26 mouse cellular contexts compared by ENCODE assay signal in the genomic region with DNA sequence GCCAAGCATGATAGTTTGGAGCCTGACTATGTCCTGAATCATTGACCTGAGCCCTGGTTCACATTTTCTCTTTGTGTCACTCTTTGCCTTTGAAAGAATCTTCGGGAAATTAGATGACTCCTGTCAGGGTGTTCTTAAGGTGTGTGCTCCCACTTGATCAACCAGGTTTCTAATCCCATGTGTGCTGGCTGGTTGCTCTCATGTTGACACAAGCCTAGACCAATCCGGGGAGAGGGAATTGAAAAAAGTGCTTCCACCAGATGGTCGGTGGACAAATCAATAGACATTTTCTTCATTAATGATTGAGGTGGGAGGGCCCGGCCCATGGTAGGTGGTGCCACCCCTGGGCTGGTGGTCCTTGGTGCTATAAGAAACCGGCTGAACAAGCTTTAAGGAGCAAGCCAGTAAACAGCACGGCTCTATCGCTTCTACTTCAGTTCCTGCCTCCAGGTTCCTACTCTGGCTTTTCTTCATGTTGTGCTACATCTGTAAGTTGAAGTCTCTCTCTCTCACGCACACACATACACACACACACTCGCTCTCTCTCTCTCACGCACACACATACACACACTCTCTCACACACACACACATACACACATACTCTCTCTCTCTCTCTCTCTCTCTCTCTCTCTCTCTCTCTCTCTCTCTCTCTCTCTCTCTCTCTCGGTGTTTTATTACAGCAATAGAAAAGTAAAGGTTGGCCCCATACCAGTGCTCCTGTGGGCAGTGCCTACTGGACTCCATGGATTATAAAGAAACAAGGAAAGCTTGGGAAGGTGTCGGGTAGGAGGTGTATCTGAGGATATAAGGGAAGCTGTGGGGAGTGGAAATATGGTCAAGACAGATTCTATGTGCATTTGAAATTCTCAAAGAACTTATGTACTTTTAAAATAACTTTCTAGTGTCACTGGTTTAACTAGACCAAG. TPM values are rescaled to one million over a fixed set of nuclear protein-coding genes. Genes with fewer than 3 reads are reported as not detected.
DNase-seq lines count a peak whose midpoint lies in the region; ATAC-seq and TF ChIP-seq lines count a peak whose summit lies in the region.
"Had no signal": no experiment of that assay in that cellular context is flagged by ENCODE, and none has a peak within 500 bp of the region (broad histone marks: within the 10 kb centered on the region; RNA-seq: fewer than 3 reads in every experiment).

No protein-coding gene starts in this region.

- peaks cover 16% of the 10 kb centered on the region for H3K36me3 ChIP-seq in lung, embryonic 15.5 days
- no peaks in the 10 kb centered on the region; the same call in 1 of the 2 replicates for H3K36me3 ChIP-seq in intestine, postnatal 0 days (ENCODE audit: control insufficient read depth, insufficient read depth)
- H3K36me3 ChIP-seq in stomach, embryonic 16.5 days (ENCODE audit: control insufficient read depth, insufficient read depth, low read length) = no peaks in the 10 kb centered on the region
- H3K36me3 ChIP-seq in hindbrain, embryonic 16.5 days (ENCODE audit: control insufficient read depth, insufficient read depth, low read length) = no peaks in the 10 kb centered on the region
- 0 out of 2 replicates have a peak, but pooled peaks cover 2% of the 10 kb centered on the region for H3K36me3 ChIP-seq in forebrain, embryonic 10.5 days (replicated peaks)
- H3K36me3 ChIP-seq: embryonic facial prominence, embryonic 12.5 days; forebrain, embryonic 12.5 days; heart, embryonic 12.5 days; hindbrain, embryonic 15.5 days had no signal

- no peak for TF ChIP-seq CTCF in intestine, postnatal 0 days (IDR thresholded peaks at IDR 0.05; ENCODE audit: low read depth)

- no peaks in the 10 kb centered on the region for H3K27me3 ChIP-seq in lung, embryonic 15.5 days
- no peaks in the 10 kb centered on the region for H3K27me3 ChIP-seq in intestine, postnatal 0 days (replicated peaks; ENCODE audit: control insufficient read depth, insufficient read depth, low read length)
- no peaks in the 10 kb centered on the region for H3K27me3 ChIP-seq in stomach, embryonic 16.5 days (ENCODE audit: control insufficient read depth, insufficient read depth, low read length)
- H3K27me3 ChIP-seq in hindbrain, embryonic 16.5 days (replicated peaks; ENCODE audit: control insufficient read depth, insufficient read depth, low read length) = no peaks in the 10 kb centered on the region
- no peaks in the 10 kb centered on the region for H3K27me3 ChIP-seq in forebrain, embryonic 10.5 days (ENCODE audit: poor library complexity, severe bottlenecking)
- H3K27me3 ChIP-seq: embryonic facial prominence, embryonic 12.5 days; forebrain, embryonic 12.5 days; heart, embryonic 12.5 days; hindbrain, embryonic 15.5 days had no signal

- no peaks in the 10 kb centered on the region for H3K9me3 ChIP-seq in lung, embryonic 15.5 days
- H3K9me3 ChIP-seq in intestine, postnatal 0 days (ENCODE audit: control insufficient read depth) = no peaks in the 10 kb centered on the region
- H3K9me3 ChIP-seq in stomach, embryonic 16.5 days (replicated peaks; ENCODE audit: control insufficient read depth, low read length) = no peaks in the 10 kb centered on the region
- H3K9me3 ChIP-seq in hindbrain, embryonic 16.5 days (ENCODE audit: control insufficient read depth, low read length) = no peaks in the 10 kb centered on the region
- no peaks in the 10 kb centered on the region for H3K9me3 ChIP-seq in forebrain, embryonic 10.5 days
- H3K9me3 ChIP-seq: embryonic facial prominence, embryonic 12.5 days; forebrain, embryonic 12.5 days; heart, embryonic 12.5 days; hindbrain, embryonic 15.5 days had no signal

- peak; percentile 68 for DNase-seq in heart, adult 11 months
- no peak for DNase-seq in heart, postnatal 4 days
- DNase-seq in lung, postnatal 14 days = no peak
- DNase-seq in forebrain, embryonic 10.5 days (ENCODE audit: extremely low spot score, low spot score) = no peak
- DNase-seq: adrenal gland, postnatal 14 days; cerebellum, adult 2 months; cerebellum, postnatal 10 days; forebrain, postnatal 0 days; gastrocnemius, postnatal 14 days had no signal

- no peak overlapping the region for H3K4me3 ChIP-seq in lung, embryonic 15.5 days
- H3K4me3 ChIP-seq in intestine, postnatal 0 days (ENCODE audit: low read depth, low read length) = no peak overlapping the region
- H3K4me3 ChIP-seq in stomach, embryonic 16.5 days (replicated peaks; ENCODE audit: low read length) = no peak overlapping the region
- H3K4me3 ChIP-seq in hindbrain, embryonic 16.5 days (ENCODE audit: low read length) = no peak overlapping the region
- H3K4me3 ChIP-seq in forebrain, embryonic 10.5 days = no peak overlapping the region
- H3K4me3 ChIP-seq: embryonic facial prominence, embryonic 12.5 days; forebrain, embryonic 12.5 days; heart, embryonic 12.5 days; hindbrain, embryonic 15.5 days had no signal

- H3K9ac ChIP-seq in lung, embryonic 15.5 days = no peak overlapping the region
- no peak overlapping the region for H3K9ac ChIP-seq in intestine, postnatal 0 days (ENCODE audit: low read depth, low read length)
- H3K9ac ChIP-seq in stomach, embryonic 16.5 days (ENCODE audit: low read length) = no peak overlapping the region
- no peak overlapping the region for H3K9ac ChIP-seq in hindbrain, embryonic 16.5 days (ENCODE audit: low read depth, low read length)
- H3K9ac ChIP-seq: embryonic facial prominence, embryonic 12.5 days; forebrain, embryonic 12.5 days; forebrain, postnatal 0 days; heart, embryonic 12.5 days; hindbrain, embryonic 15.5 days had no signal

- H3K4me1 ChIP-seq in lung, embryonic 15.5 days = no peaks in the 10 kb centered on the region
- H3K4me1 ChIP-seq in intestine, postnatal 0 days (replicated peaks; ENCODE audit: control insufficient read depth, insufficient read depth, low read length) = no peaks in the 10 kb centered on the region
- no peaks in the 10 kb centered on the region for H3K4me1 ChIP-seq in stomach, embryonic 16.5 days (ENCODE audit: control insufficient read depth, insufficient read depth, low read length)
- no peaks in the 10 kb centered on the region for H3K4me1 ChIP-seq in hindbrain, embryonic 16.5 days (ENCODE audit: control insufficient read depth, insufficient read depth, low read depth, low read length)
- no peaks in the 10 kb centered on the region for H3K4me1 ChIP-seq in forebrain, embryonic 10.5 days
- H3K4me1 ChIP-seq: embryonic facial prominence, embryonic 12.5 days; heart, embryonic 12.5 days; hindbrain, embryonic 15.5 days had no signal

- peak; percentile 23; the same call in 1 of the 2 replicates for ATAC-seq in lung, embryonic 15.5 days (ENCODE audit: borderline replicate concordance, extremely low read depth, low FRiP score, low TSS enrichment)
- ATAC-seq in intestine, postnatal 0 days = peak; percentile 78
- peak; percentile 77 for ATAC-seq in stomach, embryonic 16.5 days (ENCODE audit: insufficient read depth, low FRiP score)
- ATAC-seq in hindbrain, embryonic 16.5 days = no peak
- ATAC-seq: forebrain, postnatal 0 days had no signal

- H3K27ac ChIP-seq in lung, embryonic 15.5 days = no peak overlapping the region
- H3K27ac ChIP-seq in intestine, postnatal 0 days (ENCODE audit: low read depth, low read length) = 0 out of 2 replicates have a peak overlapping the region, but pooled peaks have one; percentile 9
- peak overlapping the region; percentile 74; the same call in 1 of the 2 replicates for H3K27ac ChIP-seq in stomach, embryonic 16.5 days (ENCODE audit: low read length)
- H3K27ac ChIP-seq in hindbrain, embryonic 16.5 days (ENCODE audit: low read depth, low read length) = no peak overlapping the region
- H3K27ac ChIP-seq in forebrain, embryonic 10.5 days = no peak overlapping the region
- H3K27ac ChIP-seq: embryonic facial prominence, embryonic 12.5 days; forebrain, embryonic 12.5 days; hindbrain, embryonic 15.5 days had no signal

- 71% methylated on average over 12 of the region's 12 CpGs for whole genome bisulfite sequencing in lung, embryonic 15.5 days
- WGBS in intestine, postnatal 0 days = 53% methylated on average over 12 of the region's 12 CpGs
- WGBS in stomach, embryonic 16.5 days = 70% methylated on average over 12 of the region's 12 CpGs
- 90% methylated on average over 12 of the region's 12 CpGs for WGBS in hindbrain, embryonic 16.5 days
- 91% methylated on average over 12 of the region's 12 CpGs for WGBS in forebrain, embryonic 10.5 days

- H3K4me2 ChIP-seq in lung, embryonic 15.5 days = no peak overlapping the region
- H3K4me2 ChIP-seq in intestine, postnatal 0 days (replicated peaks; ENCODE audit: low read depth) = 0 out of 2 replicates have a peak overlapping the region, but pooled peaks have one; percentile 21
- no peak overlapping the region for H3K4me2 ChIP-seq in stomach, embryonic 16.5 days (ENCODE audit: low read depth, low read length)
- H3K4me2 ChIP-seq in hindbrain, embryonic 16.5 days (ENCODE audit: low read length) = no peak overlapping the region
- H3K4me2 ChIP-seq: embryonic facial prominence, embryonic 12.5 days; forebrain, embryonic 12.5 days; heart, embryonic 12.5 days; hindbrain, embryonic 15.5 days had no signal

RNA-seq across cellular contexts. Expression of a gene that starts 34.0 kb away (rescaled TPM):
- not detected for total RNA-seq in heart, postnatal 4 days (2021)
- 0.16 and 0.31 TPM in 2 replicates for polyA plus RNA-seq in lung, embryonic 15.5 days (2015; fragmentation: Nextera tagmentation; extraction: Ambion mirVana)
- polyA plus RNA-seq in intestine, postnatal 0 days (2015; fragmentation: Nextera tagmentation; extraction: Ambion mirVana) = 14,903 and 15,973 TPM in 2 replicates
- polyA plus RNA-seq in stomach, embryonic 16.5 days (2015; fragmentation: Nextera tagmentation; extraction: Ambion mirVana) = 140 and 148 TPM in 2 replicates
- not detected in 2 replicates for polyA plus RNA-seq in hindbrain, embryonic 16.5 days (2015; fragmentation: Nextera tagmentation; extraction: Ambion mirVana)
- not detected in 2 replicates for polyA plus RNA-seq in forebrain, embryonic 10.5 days (2016; fragmentation: Nextera tagmentation; extraction: Ambion mirVana)
- total RNA-seq: common myeloid progenitor, adult 5-6 weeks; forebrain, postnatal 0 days; gastrocnemius, adult 18-20 months; gastrocnemius, postnatal 14 days; heart, adult 8-10 months; heart, postnatal 25 days; MEL had no signal
- polyA plus RNA-seq: C2C12; cerebellum, adult 2 months; embryonic facial prominence, embryonic 12.5 days; forebrain, embryonic 12.5 days; forebrain, postnatal 0 days; gonadal fat pad, adult 2 months; heart, embryonic 12.5 days; hindbrain, embryonic 11.5 days; hindbrain, embryonic 15.5 days had no signal

RNA-seq across cellular contexts. Expression of a gene that starts 58.3 kb away (rescaled TPM):
- total RNA-seq in heart, postnatal 4 days (2021) = not detected
- not detected in 2 replicates for polyA plus RNA-seq in lung, embryonic 15.5 days (2015; fragmentation: Nextera tagmentation; extraction: Ambion mirVana)
- polyA plus RNA-seq in intestine, postnatal 0 days (2015; fragmentation: Nextera tagmentation; extraction: Ambion mirVana) = not detected in 2 replicates
- not detected in 2 replicates for polyA plus RNA-seq in stomach, embryonic 16.5 days (2015; fragmentation: Nextera tagmentation; extraction: Ambion mirVana)
- polyA plus RNA-seq in hindbrain, embryonic 16.5 days (2015; fragmentation: Nextera tagmentation; extraction: Ambion mirVana) = not detected in 2 replicates
- polyA plus RNA-seq in forebrain, embryonic 10.5 days (2016; fragmentation: Nextera tagmentation; extraction: Ambion mirVana) = not detected in 2 replicates
- total RNA-seq: adrenal gland, postnatal 14 days; common myeloid progenitor, adult 5-6 weeks; forebrain, postnatal 0 days; gastrocnemius, adult 18-20 months; gastrocnemius, postnatal 14 days; heart, adult 8-10 months; heart, postnatal 25 days; MEL had no signal
- polyA plus RNA-seq: C2C12; cerebellum, adult 2 months; embryonic facial prominence, embryonic 12.5 days; forebrain, embryonic 12.5 days; forebrain, postnatal 0 days; gonadal fat pad, adult 2 months; heart, embryonic 12.5 days; heart, embryonic 16.5 days; hindbrain, embryonic 11.5 days; hindbrain, embryonic 15.5 days had no signal

Comparison
In these comparisons a context has a peak if more than half of its experiments do, and no peak if none do; other contexts are left out.
1. H3K27ac ChIP-seq: peak in intestine, postnatal 0 days (single experiment) and stomach, embryonic 16.5 days (single experiment); none in lung, embryonic 15.5 days (single experiment), hindbrain, embryonic 16.5 days (single experiment) and forebrain, embryonic 10.5 days (single experiment).
2. RNA of a gene that starts 34.0 kb away (polyA plus RNA-seq): 14,903 to 15,973 TPM in intestine, postnatal 0 days and 140 to 148 TPM in stomach, embryonic 16.5 days; 0.16 to 0.31 TPM in lung, embryonic 15.5 days, not detected in hindbrain, embryonic 16.5 days and not detected in forebrain, embryonic 10.5 days; every median in the first group is over 100 times any median in the second.